In the genomic region with DNA sequence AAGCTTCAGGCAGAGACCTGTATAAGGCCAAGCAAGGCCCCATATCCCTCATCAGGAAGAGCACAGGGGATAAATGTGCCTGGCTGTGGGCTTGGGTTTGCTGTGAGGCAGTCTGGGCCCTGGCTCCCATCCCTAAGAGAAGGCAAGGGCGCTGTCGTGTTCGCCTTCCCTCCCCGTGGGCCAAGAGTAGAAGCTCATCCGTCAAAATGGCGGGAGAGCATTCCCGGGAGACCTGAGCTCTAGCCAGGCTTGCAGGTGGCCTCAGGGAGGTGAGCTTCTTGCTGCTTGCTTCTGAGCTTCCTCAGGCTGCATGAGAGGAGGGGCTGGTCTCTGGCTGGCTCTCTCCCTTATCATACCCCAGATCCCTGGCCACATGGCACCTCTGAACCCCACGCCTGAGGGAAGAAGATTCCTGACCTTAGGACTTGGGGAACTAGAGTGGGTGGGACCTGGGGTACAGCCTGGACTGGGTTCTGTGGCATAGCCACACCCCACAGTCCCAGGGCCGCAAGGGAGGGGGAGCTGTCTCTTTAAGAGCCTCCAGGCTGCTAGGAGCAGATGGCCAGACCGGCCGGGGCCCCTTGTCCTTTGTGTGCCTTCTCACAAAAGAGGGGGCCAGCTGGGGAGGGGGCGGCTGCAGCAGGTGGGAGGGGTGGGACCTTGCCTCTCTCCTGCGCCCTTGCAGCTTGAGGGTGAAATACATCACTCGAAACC, we compare ENCODE assay signal across 1 mouse cellular context.
A peak's percentile ranks its signal among the peaks of the same experiment; 100 is the strongest.
TF ChIP-seq lines count a peak whose summit lies in the region.

No protein-coding gene starts in this region.

TF ChIP-seq in MEL, 35 proteins besides CTCF, POLR2A, EP300 and RAD21 (continued from another document):
- TF ChIP-seq E2F4 (IDR thresholded peaks at IDR 0.05; ENCODE audit: borderline replicate concordance, low read depth, low read length) (no peak), MAX (IDR thresholded peaks at IDR 0.05; ENCODE audit: low read length) (peak; percentile 79), NELFE (IDR thresholded peaks at IDR 0.05; ENCODE audit: low read depth, low read length) (no peak), CHD1 (IDR thresholded peaks at IDR 0.05; ENCODE audit: low read depth, low read length) (no peak), USF1 (IDR thresholded peaks at IDR 0.05; ENCODE audit: low read depth, low read length) (peak; percentile 84)
